Mouse (Mus musculus): ENCODE data around the gene Nfil3.

Gene Nfil3

DNA sequence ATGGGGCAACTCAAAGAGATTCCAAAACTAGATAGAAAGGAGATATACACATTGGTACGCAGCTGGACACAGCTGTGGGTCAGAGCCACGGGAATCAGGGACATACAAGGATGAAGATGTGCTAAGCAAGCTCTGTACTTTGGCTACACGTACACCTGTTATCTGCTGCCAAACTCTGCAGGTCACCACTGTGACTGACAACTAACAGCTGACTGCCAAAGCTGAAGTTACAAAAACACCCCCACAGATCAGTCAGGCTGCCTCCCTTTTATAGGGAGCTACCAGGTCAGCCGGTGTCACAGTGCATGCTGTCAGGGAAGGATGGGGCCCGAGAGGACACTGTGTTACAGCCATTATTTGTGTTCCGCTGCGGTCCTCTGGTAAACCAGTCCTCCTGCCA, 39.9 kb downstream of the Nfil3 start:
- no peak for DNase-seq (ENCODE audit: low read depth)

DNA sequence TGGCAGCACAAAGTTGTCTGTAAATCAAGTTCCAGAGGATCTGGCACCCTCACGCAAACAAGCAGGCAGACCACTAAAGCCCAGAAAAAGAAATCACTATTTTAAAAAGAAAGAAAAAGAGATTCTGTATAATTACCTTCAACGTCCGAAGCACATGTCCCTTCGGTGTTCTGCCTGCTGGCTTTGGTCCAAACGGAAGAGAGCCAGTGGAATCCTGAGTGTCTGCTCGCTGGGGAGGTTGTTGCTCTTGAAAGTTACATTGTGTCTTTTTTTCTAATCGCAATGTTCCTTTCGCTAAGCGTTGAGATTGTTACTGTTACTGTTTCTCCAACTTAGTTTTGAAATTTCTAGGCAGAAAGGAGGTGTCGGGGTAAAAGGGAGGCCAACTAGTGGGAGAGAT, 50.3 kb downstream of the Nfil3 start:
- no peak for DNase-seq (ENCODE audit: low read depth)

DNA sequence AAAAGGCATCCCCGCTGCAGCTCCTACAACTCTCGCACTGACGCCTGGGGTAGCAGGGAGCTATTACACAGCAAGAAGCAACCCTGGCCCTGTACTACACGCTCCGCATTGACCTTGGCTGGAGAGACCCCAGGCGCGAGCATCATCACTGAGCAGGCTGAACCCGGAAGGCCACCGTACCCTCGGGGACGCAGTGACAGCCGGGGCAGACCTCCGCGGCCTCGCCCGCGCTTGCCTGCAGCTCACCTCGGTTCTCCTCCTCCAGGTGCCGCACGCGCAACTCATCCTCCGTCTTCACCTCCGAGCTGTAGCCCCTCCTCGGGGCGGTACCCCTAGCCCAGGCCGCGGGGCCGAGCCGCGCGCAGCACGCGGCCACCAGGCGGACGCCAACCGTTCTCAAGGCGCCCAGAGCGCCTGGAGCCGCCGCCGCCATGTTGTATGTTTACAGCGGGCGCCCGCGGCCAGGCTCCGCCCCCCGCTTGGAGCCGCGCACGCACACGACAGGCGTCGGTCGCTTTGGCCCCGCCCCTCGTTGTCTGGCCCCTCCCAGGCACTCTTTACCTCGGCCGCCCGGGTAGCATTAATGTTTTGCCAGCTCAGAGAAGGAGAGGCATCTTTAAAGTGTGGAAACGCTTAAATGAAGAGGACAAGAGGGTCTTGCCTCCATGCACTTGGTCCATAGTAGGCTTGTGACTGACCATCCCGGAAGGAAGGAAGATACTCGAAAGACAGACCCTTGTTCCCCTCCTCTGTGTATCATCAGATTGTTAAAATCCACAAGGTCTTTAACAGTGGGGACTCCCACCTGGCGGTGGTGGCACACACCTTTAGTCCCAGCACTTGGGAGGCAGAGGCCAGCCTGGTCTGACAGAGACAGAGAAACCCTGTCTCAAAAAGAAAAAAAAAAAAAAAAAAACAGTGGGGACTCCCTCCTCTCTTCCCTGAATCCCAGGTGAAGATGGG, 51.4 kb downstream of the Nfil3 start, which contains the start of gene Auh:
TSS of gene Auh (minus strand) at position 473 of the 963 bp plus-strand sequence.
- peak; percentile 92 for DNase-seq (ENCODE audit: low read depth)

DNA sequence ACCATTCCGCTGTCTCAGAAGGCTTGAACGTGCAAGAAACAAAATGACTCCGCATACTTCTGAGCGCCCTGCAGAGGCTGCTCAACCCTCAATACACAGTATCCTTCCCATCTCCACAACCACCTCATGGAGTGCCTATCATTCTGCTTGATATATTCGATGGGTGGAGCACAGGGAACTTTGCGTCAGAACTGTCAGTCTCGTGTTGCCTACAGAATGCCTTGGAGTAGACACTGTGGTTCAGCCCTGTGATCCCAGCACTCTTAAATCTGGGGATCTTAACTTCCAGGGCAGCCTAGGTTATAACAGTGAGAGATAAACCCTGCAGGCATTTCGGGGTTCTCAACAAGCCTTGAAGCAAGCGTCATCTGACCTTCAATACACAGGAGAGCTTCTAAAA, 52.5 kb downstream of the Nfil3 start:
- peak; percentile 40 for DNase-seq (ENCODE audit: low read depth)

DNA sequence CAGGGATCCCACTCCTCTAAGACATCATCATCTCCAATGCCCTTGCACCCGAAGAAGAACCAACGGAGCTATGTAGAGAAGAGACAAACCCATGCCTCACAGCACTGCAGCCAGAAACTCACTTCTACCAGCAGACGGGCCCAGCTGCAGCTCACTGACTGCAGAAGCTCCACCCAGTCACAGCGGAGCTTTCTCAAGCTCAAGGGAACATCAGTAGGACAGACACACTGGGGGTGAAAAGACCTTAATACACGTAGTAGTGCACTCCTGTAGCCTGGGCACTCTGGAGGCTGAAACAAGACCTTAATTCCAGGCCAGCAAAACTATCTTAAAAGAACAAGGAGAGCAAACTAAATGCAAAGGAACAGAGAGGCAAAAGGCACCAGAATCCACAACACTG, 56.4 kb downstream of the Nfil3 start:
- DNase-seq (ENCODE audit: low read depth) = no peak

DNA sequence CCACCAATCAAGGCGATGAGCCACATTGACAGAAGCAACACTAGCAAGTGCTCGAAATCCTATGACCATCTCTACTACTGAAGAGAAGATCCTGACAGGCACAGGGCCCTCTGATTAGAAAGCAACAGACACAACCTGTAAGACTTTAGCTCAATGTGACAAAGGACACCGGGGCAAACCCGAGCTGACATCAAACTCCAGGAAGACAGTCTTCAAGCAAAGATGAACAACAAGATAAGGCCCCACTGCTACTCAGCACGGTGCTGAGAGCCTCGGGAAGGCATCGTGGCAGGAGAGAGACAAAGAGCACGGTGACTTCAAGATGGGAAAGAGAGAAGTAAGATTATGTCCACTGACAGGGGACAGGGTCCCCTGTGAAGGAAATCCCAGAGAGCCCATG, 58.9 kb downstream of the Nfil3 start:
- DNase-seq (ENCODE audit: low read depth) = no peak

DNA sequence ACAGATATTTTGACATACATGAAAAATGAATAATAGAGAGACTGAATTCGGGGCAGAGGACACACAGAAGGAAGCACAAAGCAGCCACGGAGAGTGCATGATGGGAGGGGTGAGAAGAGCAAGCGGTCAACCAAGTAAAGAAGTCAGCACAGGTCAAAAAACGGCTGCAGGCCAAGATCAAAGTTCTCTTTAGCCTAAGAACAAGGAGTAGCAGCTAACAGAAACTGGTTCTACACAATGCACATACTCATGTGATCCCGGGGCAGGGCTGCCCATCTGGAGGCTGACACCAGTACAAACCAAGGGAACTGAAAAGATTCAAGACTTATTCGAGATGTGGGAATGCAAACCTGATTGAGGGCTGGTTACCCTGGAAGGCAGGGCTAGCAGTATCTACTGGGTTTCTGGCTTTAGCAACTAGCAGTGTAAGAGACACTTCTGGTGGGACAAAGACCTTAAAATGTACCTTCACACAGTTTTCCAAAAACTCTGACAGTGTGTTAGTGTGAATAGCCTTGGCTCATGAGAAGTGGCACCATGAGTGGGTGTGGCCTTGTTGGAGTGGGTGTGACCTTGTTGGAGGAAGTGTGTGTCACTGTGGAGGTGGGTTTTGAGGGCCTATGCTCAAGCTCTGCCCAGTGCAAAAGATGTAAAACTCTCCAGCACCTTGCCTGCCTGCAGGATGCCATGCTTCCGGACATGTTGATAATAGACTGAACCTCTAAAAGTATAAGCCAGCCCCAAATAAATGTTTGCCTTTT, 59.6 kb downstream of the Nfil3 start:
- DNase-seq (ENCODE audit: low read depth) = no peak

DNA sequence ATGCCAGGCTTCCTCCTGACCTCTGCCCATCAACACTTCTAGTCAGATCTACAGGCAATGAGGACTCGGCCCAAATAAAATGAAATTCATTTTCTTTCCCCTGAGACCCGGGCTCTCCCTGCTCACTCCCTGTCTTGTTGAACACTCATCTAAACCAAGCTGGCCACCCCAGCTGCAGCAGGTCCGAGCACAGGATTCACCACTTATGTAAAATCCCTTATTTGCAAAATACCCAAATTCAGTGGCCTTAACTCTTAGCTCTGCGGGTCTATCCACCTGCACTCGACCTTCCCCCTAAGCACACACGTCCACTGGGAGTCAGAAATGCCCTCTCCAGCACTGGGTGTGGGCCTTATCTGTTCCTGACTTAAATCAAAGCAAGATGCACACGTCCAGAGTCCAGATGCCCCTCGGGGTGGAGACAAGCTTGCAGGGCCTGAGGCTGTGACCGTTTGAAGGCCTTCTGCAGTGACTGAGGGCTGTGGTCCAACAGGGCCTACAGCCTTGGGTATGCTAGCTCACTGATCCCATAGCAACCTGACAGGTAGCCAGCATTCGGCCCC, 61.0 kb downstream of the Nfil3 start:
- no peak for DNase-seq (ENCODE audit: low read depth)

DNA sequence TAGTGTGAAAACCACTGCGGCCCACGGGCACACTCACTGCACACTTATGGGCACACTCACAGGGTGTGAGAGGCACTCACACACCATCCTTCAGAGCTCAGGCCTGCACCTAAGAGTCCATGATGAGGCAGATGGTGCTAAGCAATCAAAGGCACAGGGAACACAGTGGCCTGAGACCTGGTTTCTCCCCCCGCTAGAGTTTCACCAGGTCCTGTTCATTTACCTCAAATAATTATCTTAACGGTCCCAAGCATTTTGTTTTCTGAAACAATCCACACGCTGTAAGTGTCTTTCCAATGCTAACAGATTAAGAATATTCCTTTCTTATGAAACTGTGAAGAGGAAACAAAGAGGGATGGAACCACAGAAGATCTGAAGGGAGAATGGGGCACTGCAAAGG, 62.5 kb downstream of the Nfil3 start:
- DNase-seq (ENCODE audit: low read depth) = no peak
